Mouse (Mus musculus) embryo, embryonic 11 days (tissue): ENCODE data around the gene Prdm15.

Source experiments
- DNase-seq: peaks from one replicate; pipeline ENCODE4 v3.0.0-alpha.2; 2015

Gene Prdm15

DNA sequence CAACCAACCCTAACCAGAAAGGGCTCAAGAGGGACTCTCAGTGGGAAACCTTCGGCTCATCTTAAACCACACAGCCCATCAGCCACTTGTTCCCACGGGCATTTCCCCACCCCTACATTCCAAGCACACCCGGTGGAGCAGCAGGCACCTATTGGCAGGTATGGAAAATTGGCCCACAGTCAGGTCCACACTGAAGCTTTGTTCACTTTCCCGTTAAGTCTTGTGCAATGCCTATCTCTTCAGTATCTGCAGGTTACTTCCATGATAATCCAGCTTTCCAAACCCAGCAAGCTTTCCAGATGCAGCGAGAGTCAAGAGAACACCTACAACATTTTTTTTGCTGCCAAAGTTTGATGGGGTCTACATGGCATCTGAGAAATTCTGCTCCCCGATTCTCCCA lies 103.2 kb downstream of the Prdm15 start:
- DNase-seq = no peak
